Mouse (Mus musculus) megakaryocyte, embryonic 14.5 days (primary cell): ENCODE results near the gene Trabd2b.

Experiments used
- FLI1 ChIP-seq: IDR thresholded peaks from 2 replicates; pipeline ENCODE4 v1.6.1; 2012; ENCODE audit warnings: low read length, inconsistent platforms, mixed read lengths
- GATA1 ChIP-seq: IDR thresholded peaks from 3 replicates; pipeline ENCODE4 v1.6.1; 2012; ENCODE audit warnings: mixed read lengths, low read length, inconsistent platforms, borderline replicate concordance

DNA sequence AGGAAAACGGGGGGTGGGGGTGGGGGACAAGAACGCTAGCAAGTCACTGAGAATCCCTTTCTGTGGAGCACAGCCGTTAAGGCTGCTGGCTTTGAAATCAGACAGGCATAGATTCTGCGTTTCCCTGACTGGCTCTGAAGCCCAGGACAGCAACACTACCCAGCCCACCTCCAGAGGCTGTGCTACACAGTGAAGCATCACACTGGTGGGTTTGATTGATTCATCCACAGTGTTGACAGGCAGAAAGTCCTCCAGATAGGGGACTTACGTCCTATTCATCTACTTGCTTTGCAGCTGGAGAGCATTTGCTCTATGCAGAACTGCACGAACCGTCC lies 61.5 kb downstream of the Trabd2b start:
- TF ChIP-seq FLI1 (no peak), GATA1 (no peak)
